ENCODE assay signal across 16 mouse cellular contexts in genomic region chr4:105279806-105280205, GRCm38 (mm10).
DNase-seq lines count a peak whose midpoint lies in the region; ATAC-seq and TF ChIP-seq lines count a peak whose summit lies in the region.
"Had no signal": no experiment of that assay in that cellular context is flagged by ENCODE, and none has a peak within 500 bp of the region (broad histone marks: within the 10 kb centered on the region; RNA-seq: fewer than 3 reads in every experiment).

No protein-coding gene starts in this region.

- WGBS in kidney, embryonic 15.5 days: 68% methylated on average over 4 of the region's 4 CpGs
- 97% methylated on average over 4 of the region's 4 CpGs for WGBS in thymus, adult 2 months

- TF ChIP-seq CTCF in gastrocnemius, adult 2 months (IDR thresholded peaks at IDR 0.05): no peak
- no peak for TF ChIP-seq CTCF in thymus, adult 2 months (IDR thresholded peaks at IDR 0.05; ENCODE audit: borderline replicate concordance, control insufficient read depth, extremely low read depth, insufficient read depth, low read length, poor library complexity)

- no peaks in the 10 kb centered on the region for H3K27me3 ChIP-seq in kidney, embryonic 15.5 days
- no peaks in the 10 kb centered on the region for H3K27me3 ChIP-seq in thymus, adult 2 months (ENCODE audit: control insufficient read depth, insufficient read depth, low read length)
- H3K27me3 ChIP-seq: embryonic facial prominence, embryonic 15.5 days had no signal

- no peak overlapping the region for H3K4me3 ChIP-seq in gastrocnemius, adult 2 months
- no peak overlapping the region for H3K4me3 ChIP-seq in kidney, embryonic 15.5 days (replicated peaks)
- no peak overlapping the region for H3K4me3 ChIP-seq in thymus, adult 2 months (ENCODE audit: control insufficient read depth, insufficient read depth, low read length)
- H3K4me3 ChIP-seq: embryonic facial prominence, embryonic 15.5 days; forebrain, embryonic 12.5 days had no signal

- no peak for ATAC-seq in kidney, embryonic 15.5 days (replicated peaks; ENCODE audit: low FRiP score)
- ATAC-seq: liver, postnatal 0 days had no signal

- no peaks in the 10 kb centered on the region for H3K36me3 ChIP-seq in kidney, embryonic 15.5 days
- H3K36me3 ChIP-seq in thymus, adult 2 months (ENCODE audit: control insufficient read depth, insufficient read depth, low read length): no peaks in the 10 kb centered on the region
- H3K36me3 ChIP-seq: embryonic facial prominence, embryonic 15.5 days; forebrain, embryonic 12.5 days had no signal

- no peak for TF ChIP-seq POLR2A in thymus, adult 2 months (IDR thresholded peaks at IDR 0.05; ENCODE audit: control insufficient read depth, extremely low read depth, insufficient read depth, low read length, poor library complexity)

- H3K4me2 ChIP-seq in kidney, embryonic 15.5 days: no peak overlapping the region
- H3K4me2 ChIP-seq: embryonic facial prominence, embryonic 15.5 days; forebrain, embryonic 12.5 days had no signal

- H3K4me1 ChIP-seq in kidney, embryonic 15.5 days: peaks cover 37% of the 10 kb centered on the region
- no peaks in the 10 kb centered on the region for H3K4me1 ChIP-seq in thymus, adult 2 months (replicated peaks; ENCODE audit: control insufficient read depth, insufficient read depth, low read length)

- H3K9ac ChIP-seq in kidney, embryonic 15.5 days: no peak overlapping the region
- H3K9ac ChIP-seq: embryonic facial prominence, embryonic 15.5 days; forebrain, embryonic 12.5 days; liver, postnatal 0 days had no signal

- intact Hi-C loops in gastrocnemius, adult 2 months (cut with DNase I): no loop called here

- no peaks in the 10 kb centered on the region for H3K9me3 ChIP-seq in kidney, embryonic 15.5 days (replicated peaks)
- H3K9me3 ChIP-seq: embryonic facial prominence, embryonic 15.5 days; forebrain, embryonic 12.5 days had no signal

- peak overlapping the region; percentile 87 for H3K27ac ChIP-seq in gastrocnemius, adult 2 months
- no peak overlapping the region for H3K27ac ChIP-seq in kidney, embryonic 15.5 days
- H3K27ac ChIP-seq in thymus, adult 2 months (ENCODE audit: control insufficient read depth, insufficient read depth, low read length): no peak overlapping the region
- H3K27ac ChIP-seq: embryonic facial prominence, embryonic 15.5 days; forebrain, embryonic 12.5 days had no signal

- DNase-seq in gastrocnemius, adult 2 months: no peak
- DNase-seq in gastrocnemius, postnatal 10 days: no peak
- peak; percentile 83 for DNase-seq in kidney, adult 11 months
- peak; percentile 99 for DNase-seq in fat pad, adult 2 months (ENCODE audit: extremely low read depth, low read depth, low spot score)
- DNase-seq in kidney, postnatal 25 days: peak; percentile 62 to 85
- no peak for DNase-seq in thymus, adult 2 months
- DNase-seq: B cell, adult 2 months; cerebellum, postnatal 14 days; embryo, embryonic 11 days; heart, postnatal 4 days; liver, postnatal 0 days; spleen, adult 18-20 months; thymus, adult 18-20 months had no signal

Comparison
In these comparisons a context has a peak if more than half of its experiments do, and no peak if none do; other contexts are left out.
1. DNase-seq: peak in kidney, adult 11 months (single experiment), fat pad, adult 2 months (single experiment) and kidney, postnatal 25 days (2 of 2); none in gastrocnemius, adult 2 months (single experiment), gastrocnemius, postnatal 10 days (single experiment) and thymus, adult 2 months (single experiment).